Mouse (Mus musculus) limb, embryonic 12.5 days (tissue): ENCODE data around the gene Ptpn21. TPM values are rescaled to one million over a fixed set of nuclear protein-coding genes. Genes with fewer than 3 reads are reported as not detected.

Experiments used
- ATAC-seq: fragments of 200-750 bp; cut with Nextera tagmentation; 2 replicates; pipeline ENCODE4 v1.8.0; 2017; ENCODE audit warnings: low read depth, moderate TSS enrichment; ENCODE audit not compliant: insufficient number of reproducible peaks, insufficient read depth, low FRiP score, low TSS enrichment
- H3K27ac ChIP-seq: fragments of 300-500 bp; sonication (generic); 2 replicates; pipeline ENCODE4 v1.5.1; 2016; ENCODE audit warnings: mild to moderate bottlenecking, moderate library complexity
- H3K27me3 ChIP-seq: fragments of 300-500 bp; sonication (generic); 2 replicates; pipeline ENCODE4 v1.6.1; 2016; ENCODE audit warnings: mild to moderate bottlenecking, moderate library complexity
- H3K36me3 ChIP-seq: fragments of 300-500 bp; sonication (generic); 2 replicates; pipeline ENCODE4 v1.6.1; 2016; ENCODE audit warnings: mild to moderate bottlenecking, moderate library complexity
- H3K4me1 ChIP-seq: fragments of 300-500 bp; sonication (generic); replicated peaks from 2 replicates; pipeline ENCODE4 v1.6.1; 2016
- H3K4me2 ChIP-seq: fragments of 300-500 bp; sonication (generic); 2 replicates; pipeline ENCODE4 v1.6.1; 2016; ENCODE audit warnings: mild to moderate bottlenecking, moderate library complexity
- H3K4me3 ChIP-seq: fragments of 300-500 bp; sonication (generic); replicated peaks from 2 replicates; pipeline ENCODE4 v1.5.1; 2016; ENCODE audit warnings: mild to moderate bottlenecking
- H3K9ac ChIP-seq: fragments of 300-500 bp; sonication (generic); replicated peaks from 2 replicates; pipeline ENCODE4 v1.6.1; 2016; ENCODE audit warnings: mild to moderate bottlenecking, moderate library complexity
- H3K9me3 ChIP-seq: fragments of 300-500 bp; sonication (generic); 2 replicates; pipeline ENCODE4 v1.6.1; 2016; ENCODE audit warnings: mild to moderate bottlenecking, moderate library complexity
- WGBS: fragments of 180-500 bp; shearing (Covaris S2); methylation state at CpG from one replicate; pipeline ENCODE4 v1.1.7; 2016; 5-methylcytosine and 5-hydroxymethylcytosine counted together
- polyA plus RNA-seq: library from polyadenylated mRNA; unstranded; fragments of >200 nt; fragmentation: Nextera tagmentation; extraction: Ambion mirVana; gene quantifications from 2 replicates; pipeline ENCODE4 v1.2.1, GENCODE M21; 2016

Ptpn21 gene
- 6.9 and 7.2 TPM in 2 replicates for polyA plus RNA-seq

- Histone ChIP-seq H3K4me3 (peak within 1 kb of the TSS; percentile 92), H3K9ac (peak within 1 kb of the TSS; percentile 94), H3K4me1 (peaks cover 28% of the 10 kb centered on the region), H3K4me2 (peak within 1 kb of the TSS; percentile 83), H3K36me3 (no peaks in the 10 kb centered on the region), H3K27me3 (peaks cover 17% of the 10 kb centered on the region), H3K9me3 (no peaks in the 10 kb centered on the region), H3K27ac (peak within 1 kb of the TSS; percentile 84)
- under 1% methylated on average over 75 of the region's 75 CpGs for WGBS
- peak; percentile 50 for ATAC-seq
Observed at GRCm38 (mm10) chr12:98736951-98737800, at the start of gene Ptpn21. Ptpn21 (minus strand) TSS chr12:98737405.

- H3K9me3 ChIP-seq: no peaks in the 10 kb centered on the region
- H3K36me3 ChIP-seq: peaks cover 87% of the 10 kb centered on the region
- no peak overlapping the region for H3K9ac ChIP-seq
- no peak for ATAC-seq
- WGBS: 97% methylated on average over 1 of the region's 1 CpGs
- H3K27me3 ChIP-seq: no peaks in the 10 kb centered on the region
- no peak overlapping the region for H3K4me3 ChIP-seq
- no peak overlapping the region for H3K27ac ChIP-seq
- no peaks in the 10 kb centered on the region for H3K4me1 ChIP-seq
- H3K4me2 ChIP-seq: no peak overlapping the region
Observed at GRCm38 (mm10) chr12:98784251-98784650, 47.0 kb upstream of the Ptpn21 start.

GRCm38 (mm10) chr12:98779148-98779547 lies 41.9 kb upstream of the Ptpn21 start:
- no peak overlapping the region for H3K4me3 ChIP-seq
- 88% methylated on average over 4 of the region's 4 CpGs for WGBS
- peaks cover 88% of the 10 kb centered on the region for H3K36me3 ChIP-seq
- no peaks in the 10 kb centered on the region for H3K9me3 ChIP-seq
- no peak overlapping the region for H3K9ac ChIP-seq
- no peaks in the 10 kb centered on the region for H3K4me1 ChIP-seq
- H3K27me3 ChIP-seq: no peaks in the 10 kb centered on the region
- H3K4me2 ChIP-seq: no peak overlapping the region
- no peak overlapping the region for H3K27ac ChIP-seq
- ATAC-seq: no peak

- no peak overlapping the region for H3K4me2 ChIP-seq
- no peak overlapping the region for H3K27ac ChIP-seq
- no peaks in the 10 kb centered on the region for H3K27me3 ChIP-seq
- H3K4me1 ChIP-seq: no peaks in the 10 kb centered on the region
- H3K4me3 ChIP-seq: no peak overlapping the region
- 88% methylated on average over 3 of the region's 3 CpGs for WGBS
- H3K9ac ChIP-seq: no peak overlapping the region
- no peaks in the 10 kb centered on the region for H3K9me3 ChIP-seq
- H3K36me3 ChIP-seq: peaks cover 88% of the 10 kb centered on the region
- no peak for ATAC-seq
Observed at GRCm38 (mm10) chr12:98777509-98777908, 40.3 kb upstream of the Ptpn21 start.

- no peak overlapping the region for H3K9ac ChIP-seq
- no peak overlapping the region for H3K4me3 ChIP-seq
- no peak for ATAC-seq
- WGBS: 98% methylated on average over 2 of the region's 2 CpGs
- H3K36me3 ChIP-seq: peaks cover 92% of the 10 kb centered on the region
- H3K9me3 ChIP-seq: no peaks in the 10 kb centered on the region
- no peak overlapping the region for H3K4me2 ChIP-seq
- no peaks in the 10 kb centered on the region for H3K27me3 ChIP-seq
- H3K27ac ChIP-seq: no peak overlapping the region
- no peaks in the 10 kb centered on the region for H3K4me1 ChIP-seq
Observed at GRCm38 (mm10) chr12:98766241-98766640, 29.0 kb upstream of the Ptpn21 start.

GRCm38 (mm10) chr12:98759700-98760099 lies 22.5 kb upstream of the Ptpn21 start:
- no peak for ATAC-seq
- no peak overlapping the region for H3K4me2 ChIP-seq
- no peak overlapping the region for H3K27ac ChIP-seq
- H3K36me3 ChIP-seq: peaks cover 92% of the 10 kb centered on the region
- no peaks in the 10 kb centered on the region for H3K27me3 ChIP-seq
- no peak overlapping the region for H3K4me3 ChIP-seq
- H3K9me3 ChIP-seq: no peaks in the 10 kb centered on the region
- H3K9ac ChIP-seq: no peak overlapping the region
- whole genome bisulfite sequencing: 93% methylated on average over 6 of the region's 6 CpGs
- no peaks in the 10 kb centered on the region for H3K4me1 ChIP-seq

GRCm38 (mm10) chr12:98757636-98758035 lies 20.4 kb upstream of the Ptpn21 start:
- Histone ChIP-seq H3K9ac (no peak overlapping the region), H3K4me2 (no peak overlapping the region), H3K36me3 (peaks cover 89% of the 10 kb centered on the region), H3K4me3 (no peak overlapping the region), H3K27me3 (no peaks in the 10 kb centered on the region), H3K9me3 (no peaks in the 10 kb centered on the region), H3K27ac (no peak overlapping the region), H3K4me1 (no peaks in the 10 kb centered on the region)
- no peak for ATAC-seq
- WGBS: 89% methylated on average over 6 of the region's 6 CpGs

- Histone ChIP-seq H3K9ac (peak overlapping the region; percentile 92), H3K27ac (peak overlapping the region; percentile 95), H3K4me1 (peaks cover 14% of the 10 kb centered on the region), H3K9me3 (no peaks in the 10 kb centered on the region), H3K4me2 (peak overlapping the region; percentile 64), H3K36me3 (peaks cover 9% of the 10 kb centered on the region; the same call in 1 of the 2 replicates), H3K27me3 (no peaks in the 10 kb centered on the region; the same call in 1 of the 2 replicates), H3K4me3 (peak overlapping the region; percentile 89)
- peak; percentile 40 for ATAC-seq
- 4% methylated on average over 8 of the region's 14 CpGs for WGBS
Observed at GRCm38 (mm10) chr12:98747380-98747753, 10.2 kb upstream of the Ptpn21 start.

GRCm38 (mm10) chr12:98746746-98747379 lies 9.7 kb upstream of the Ptpn21 start, which contains the start of gene Zc3h14:
Zc3h14 (plus strand) TSS chr12:98746964.
- H3K36me3 ChIP-seq: peaks cover 9% of the 10 kb centered on the region; the same call in 1 of the 2 replicates
- peak within 1 kb of the TSS; percentile 92 for H3K9ac ChIP-seq
- peak within 1 kb of the TSS; percentile 95 for H3K27ac ChIP-seq
- peaks cover 14% of the 10 kb centered on the region for H3K4me1 ChIP-seq
- H3K4me3 ChIP-seq: peak within 1 kb of the TSS; percentile 89
- peak within 1 kb of the TSS; percentile 64 for H3K4me2 ChIP-seq
- no peaks in the 10 kb centered on the region; the same call in 1 of the 2 replicates for H3K27me3 ChIP-seq
- under 1% methylated on average over 68 of the region's 87 CpGs for WGBS
- peak; percentile 87 for ATAC-seq
- no peaks in the 10 kb centered on the region for H3K9me3 ChIP-seq

GRCm38 (mm10) chr12:98746131-98746530 lies 8.9 kb upstream of the Ptpn21 start:
- Histone ChIP-seq H3K27ac (no peak overlapping the region), H3K9ac (no peak overlapping the region), H3K27me3 (peaks cover under 1% of the 10 kb centered on the region; the same call in 1 of the 2 replicates), H3K4me2 (no peak overlapping the region), H3K9me3 (no peaks in the 10 kb centered on the region), H3K4me3 (no peak overlapping the region), H3K36me3 (peaks cover 7% of the 10 kb centered on the region; the same call in 1 of the 2 replicates), H3K4me1 (peaks cover 11% of the 10 kb centered on the region)
- peak; percentile 56 for ATAC-seq
- 19% methylated on average over 2 of the region's 2 CpGs for WGBS

GRCm38 (mm10) chr12:98745626-98746025 lies 8.4 kb upstream of the Ptpn21 start:
- Histone ChIP-seq H3K36me3 (peaks cover 2% of the 10 kb centered on the region; the same call in 1 of the 2 replicates), H3K9ac (no peak overlapping the region), H3K4me2 (no peak overlapping the region), H3K27me3 (peaks cover 3% of the 10 kb centered on the region; the same call in 1 of the 2 replicates), H3K9me3 (no peaks in the 10 kb centered on the region), H3K4me1 (peaks cover 11% of the 10 kb centered on the region), H3K27ac (no peak overlapping the region), H3K4me3 (no peak overlapping the region)
- 55% methylated on average over 4 of the region's 4 CpGs for WGBS
- no peak for ATAC-seq
